Mouse (Mus musculus): ENCODE data around the gene Spsb2. TPM values are rescaled to one million over a fixed set of nuclear protein-coding genes. Genes with fewer than 3 reads are reported as not detected.
"Not testable (repeated sequence)": the region's sequence is repeated elsewhere in the genome, so short reads cannot be mapped to it uniquely, and the experiment has no call there.

The Spsb2 gene
- polyA plus RNA-seq, 1 experiment from 2014 or later: 8.0 TPM

DNA sequence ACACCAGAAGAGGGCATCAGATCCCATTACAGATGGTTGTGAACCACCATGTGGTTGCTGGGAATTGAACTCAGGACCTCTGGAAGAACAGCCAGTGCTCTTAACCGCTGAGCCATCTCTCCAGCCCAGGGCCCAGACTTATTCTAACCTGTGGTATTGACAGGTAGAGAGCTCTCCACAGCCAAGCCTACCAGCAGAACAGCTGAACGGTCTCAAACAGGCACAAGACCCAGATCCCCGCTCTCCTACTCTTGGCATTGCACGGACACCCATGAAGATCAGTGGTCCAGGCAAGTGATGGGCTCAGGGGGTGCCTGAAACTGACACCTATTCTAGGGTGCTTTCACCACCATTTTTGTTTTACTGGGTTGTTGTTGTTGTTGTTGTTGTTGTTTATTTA is 22.7 kb downstream of the Spsb2 start:
- not testable (repeated sequence) for ATAC-seq (ENCODE audit: insufficient number of reproducible peaks, insufficient read depth, low FRiP score, low read depth); H3K27ac ChIP-seq (ENCODE audit: low read length); H3K9ac ChIP-seq (replicated peaks; ENCODE audit: low read depth, low read length); H3K27me3 ChIP-seq (ENCODE audit: control insufficient read depth, insufficient read depth, low read length); H3K9me3 ChIP-seq (ENCODE audit: control insufficient read depth, low read depth, low read length); H3K4me1 ChIP-seq (ENCODE audit: control insufficient read depth, insufficient read depth, low read length)
- 93% methylated on average over 4 of the region's 4 CpGs for WGBS
- Histone ChIP-seq H3K36me3 (ENCODE audit: control insufficient read depth, insufficient read depth, low read length) (peaks cover 22% of the 10 kb centered on the region), H3K4me3 (ENCODE audit: low read depth, low read length) (peak overlapping the region; percentile 69; the same call in 1 of the 2 replicates), H3K4me2 (replicated peaks; ENCODE audit: low read depth, low read length) (peak overlapping the region; percentile 54; the same call in 1 of the 2 replicates)

DNA sequence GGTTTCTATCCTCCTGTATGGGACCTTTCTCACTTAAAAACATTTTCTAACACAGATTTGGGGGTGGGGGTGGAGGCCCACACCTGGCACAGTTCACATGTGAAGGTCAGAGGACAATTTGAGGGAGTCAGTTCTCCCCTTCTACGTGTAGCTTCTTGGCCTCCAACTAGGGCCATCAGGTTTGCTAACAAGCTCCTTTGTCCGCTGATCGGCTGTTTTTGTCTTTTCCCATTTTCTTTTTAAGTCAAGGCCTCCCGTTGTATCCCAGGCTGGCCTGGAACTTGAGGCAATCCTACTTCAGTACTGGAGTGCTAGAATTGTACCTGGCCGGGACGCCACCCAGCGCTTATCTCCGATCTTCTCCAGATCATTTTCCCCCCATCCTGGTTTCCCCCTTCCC is 23.2 kb downstream of the Spsb2 start:
- Histone ChIP-seq H3K27me3 (ENCODE audit: control insufficient read depth, insufficient read depth, low read length) (no peaks in the 10 kb centered on the region), H3K4me3 (ENCODE audit: low read depth, low read length) (no peak overlapping the region), H3K4me1 (ENCODE audit: control insufficient read depth, insufficient read depth, low read length) (peaks cover 6% of the 10 kb centered on the region; the same call in 1 of the 2 replicates), H3K36me3 (ENCODE audit: control insufficient read depth, insufficient read depth, low read length) (peaks cover 20% of the 10 kb centered on the region), H3K9ac (replicated peaks; ENCODE audit: low read depth, low read length) (no peak overlapping the region), H3K4me2 (replicated peaks; ENCODE audit: low read depth, low read length) (no peak overlapping the region), H3K9me3 (ENCODE audit: control insufficient read depth, low read depth, low read length) (no peaks in the 10 kb centered on the region), H3K27ac (ENCODE audit: low read length) (no peak overlapping the region)
- no peak for ATAC-seq (ENCODE audit: insufficient number of reproducible peaks, insufficient read depth, low FRiP score, low read depth)
- 91% methylated on average over 8 of the region's 8 CpGs for WGBS

DNA sequence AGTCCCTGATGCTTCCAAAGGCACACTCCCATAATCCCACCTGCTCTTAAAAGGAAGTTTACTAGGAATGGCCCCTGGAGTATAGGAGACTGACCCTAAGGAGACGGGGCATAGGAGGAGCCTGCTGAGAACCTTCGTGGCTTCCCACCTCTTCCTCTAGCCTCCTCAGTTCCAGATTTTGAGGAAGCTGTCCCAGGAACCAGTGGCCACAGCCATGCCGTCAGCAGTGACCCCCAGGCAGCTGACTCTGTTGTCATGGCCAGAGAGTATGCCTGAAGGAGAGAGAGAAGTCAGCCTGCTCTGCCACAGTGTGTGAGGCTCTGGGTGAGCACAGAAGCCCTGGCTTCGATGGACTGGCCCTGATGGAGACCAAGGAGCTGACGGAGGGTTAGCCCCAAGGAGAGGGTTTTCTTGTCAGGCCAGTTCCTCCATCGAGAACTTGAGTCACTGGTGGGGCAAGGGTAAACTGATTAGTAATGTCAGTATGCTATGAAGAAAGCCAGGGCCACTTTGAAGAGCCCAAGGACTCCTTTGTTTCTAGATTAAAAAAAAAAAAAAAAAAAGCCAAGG is 26.1 kb downstream of the Spsb2 start:
- ATAC-seq (ENCODE audit: insufficient number of reproducible peaks, insufficient read depth, low FRiP score, low read depth): no peak
- Histone ChIP-seq H3K36me3 (ENCODE audit: control insufficient read depth, insufficient read depth, low read length) (peaks cover 20% of the 10 kb centered on the region), H3K9ac (replicated peaks; ENCODE audit: low read depth, low read length) (no peak overlapping the region), H3K4me1 (ENCODE audit: control insufficient read depth, insufficient read depth, low read length) (peaks cover 8% of the 10 kb centered on the region), H3K4me2 (replicated peaks; ENCODE audit: low read depth, low read length) (no peak overlapping the region), H3K9me3 (ENCODE audit: control insufficient read depth, low read depth, low read length) (no peaks in the 10 kb centered on the region), H3K4me3 (ENCODE audit: low read depth, low read length) (no peak overlapping the region), H3K27ac (ENCODE audit: low read length) (no peak overlapping the region), H3K27me3 (ENCODE audit: control insufficient read depth, insufficient read depth, low read length) (no peaks in the 10 kb centered on the region)
- WGBS: 73% methylated on average over 6 of the region's 6 CpGs

DNA sequence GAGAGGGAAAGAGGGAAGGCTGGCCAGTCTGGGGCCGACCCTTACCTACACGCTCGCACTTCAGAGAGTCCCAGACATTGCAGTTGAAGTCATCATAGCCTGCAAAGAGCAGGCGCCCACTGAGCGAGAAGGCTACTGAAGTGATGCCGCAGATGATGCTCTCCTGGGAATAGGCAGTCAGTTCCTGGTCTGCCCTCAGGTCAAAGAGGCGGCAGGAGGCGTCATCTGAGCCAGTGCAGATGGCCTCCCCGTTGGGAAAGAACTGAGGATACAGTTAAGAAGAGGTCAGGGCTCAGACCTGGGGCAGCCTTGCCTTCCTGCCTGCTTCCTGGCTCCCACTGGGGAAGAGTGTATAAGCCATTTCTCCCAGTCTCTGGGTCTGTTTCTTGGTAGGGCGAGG is 27.1 kb downstream of the Spsb2 start:
- no peaks in the 10 kb centered on the region for H3K27me3 ChIP-seq (ENCODE audit: control insufficient read depth, insufficient read depth, low read length)
- H3K27ac ChIP-seq (ENCODE audit: low read length): no peak overlapping the region
- peaks cover 20% of the 10 kb centered on the region for H3K36me3 ChIP-seq (ENCODE audit: control insufficient read depth, insufficient read depth, low read length)
- H3K9ac ChIP-seq (replicated peaks; ENCODE audit: low read depth, low read length): no peak overlapping the region
- H3K4me3 ChIP-seq (ENCODE audit: low read depth, low read length): no peak overlapping the region
- no peak overlapping the region for H3K4me2 ChIP-seq (replicated peaks; ENCODE audit: low read depth, low read length)
- 61% methylated on average over 10 of the region's 10 CpGs for WGBS
- peaks cover 18% of the 10 kb centered on the region for H3K4me1 ChIP-seq (ENCODE audit: control insufficient read depth, insufficient read depth, low read length)
- no peak for ATAC-seq (ENCODE audit: insufficient number of reproducible peaks, insufficient read depth, low FRiP score, low read depth)
- H3K9me3 ChIP-seq (ENCODE audit: control insufficient read depth, low read depth, low read length): no peaks in the 10 kb centered on the region

DNA sequence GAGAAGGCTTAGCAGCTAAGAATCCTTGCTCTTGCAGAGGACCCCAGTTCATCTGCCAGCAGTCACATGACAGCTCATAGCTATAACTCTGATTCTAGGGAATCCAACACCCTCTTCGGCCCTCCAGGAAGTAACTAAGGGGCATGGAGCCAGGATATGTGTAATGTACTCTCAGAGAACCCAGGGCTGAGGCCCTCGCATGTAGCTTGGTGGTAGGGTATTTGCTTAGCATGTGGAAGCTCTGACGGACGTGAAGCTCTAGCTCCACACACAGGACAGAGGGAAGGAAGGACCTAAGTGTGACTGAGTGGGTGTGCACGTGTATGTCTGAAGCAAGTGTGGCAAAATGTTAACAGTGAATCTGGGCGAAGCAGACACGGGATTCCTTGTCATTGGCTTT is 27.9 kb downstream of the Spsb2 start:
- no peaks in the 10 kb centered on the region for H3K27me3 ChIP-seq (ENCODE audit: control insufficient read depth, insufficient read depth, low read length)
- H3K27ac ChIP-seq (ENCODE audit: low read length): no peak overlapping the region
- H3K36me3 ChIP-seq (ENCODE audit: control insufficient read depth, insufficient read depth, low read length): peaks cover 20% of the 10 kb centered on the region
- no peak overlapping the region for H3K9ac ChIP-seq (replicated peaks; ENCODE audit: low read depth, low read length)
- H3K4me3 ChIP-seq (ENCODE audit: low read depth, low read length): no peak overlapping the region
- no peak for ATAC-seq (ENCODE audit: insufficient number of reproducible peaks, insufficient read depth, low FRiP score, low read depth)
- H3K4me2 ChIP-seq (replicated peaks; ENCODE audit: low read depth, low read length): no peak overlapping the region
- H3K4me1 ChIP-seq (ENCODE audit: control insufficient read depth, insufficient read depth, low read length): peaks cover 18% of the 10 kb centered on the region
- no peaks in the 10 kb centered on the region for H3K9me3 ChIP-seq (ENCODE audit: control insufficient read depth, low read depth, low read length)
- WGBS: 75% methylated on average over 7 of the region's 7 CpGs

DNA sequence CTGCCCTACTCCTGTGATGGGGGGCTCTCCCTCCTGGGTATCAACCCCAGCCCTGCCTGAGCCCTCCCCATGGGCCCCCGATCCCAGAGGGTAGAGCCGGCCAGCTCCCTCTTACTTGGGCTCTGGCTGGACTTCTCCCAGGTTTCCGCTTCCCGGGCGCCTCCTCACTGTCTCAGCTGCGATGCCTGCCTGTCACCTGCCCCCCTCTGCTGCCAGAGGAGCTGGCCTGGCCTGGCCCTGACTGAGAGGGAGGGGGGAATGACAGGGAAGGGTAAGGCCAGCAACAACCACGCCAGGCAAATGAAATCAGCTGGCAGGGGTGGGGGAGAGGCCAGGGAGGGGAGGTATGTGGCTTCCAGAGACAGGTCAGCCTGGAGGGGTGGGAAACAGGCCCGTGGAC is 31.3 kb downstream of the Spsb2 start:
- Histone ChIP-seq H3K9me3 (ENCODE audit: control insufficient read depth, low read depth, low read length) (no peaks in the 10 kb centered on the region), H3K27ac (ENCODE audit: low read length) (no peak overlapping the region), H3K36me3 (ENCODE audit: control insufficient read depth, insufficient read depth, low read length) (no peaks in the 10 kb centered on the region; the same call in 1 of the 2 replicates), H3K4me1 (ENCODE audit: control insufficient read depth, insufficient read depth, low read length) (peaks cover 18% of the 10 kb centered on the region), H3K9ac (replicated peaks; ENCODE audit: low read depth, low read length) (no peak overlapping the region; the same call in 1 of the 2 replicates), H3K27me3 (ENCODE audit: control insufficient read depth, insufficient read depth, low read length) (no peaks in the 10 kb centered on the region), H3K4me3 (ENCODE audit: low read depth, low read length) (no peak overlapping the region), H3K4me2 (replicated peaks; ENCODE audit: low read depth, low read length) (no peak overlapping the region)
- 0 out of 2 replicates have a peak, but pooled peaks have one; percentile 2 for ATAC-seq (ENCODE audit: insufficient number of reproducible peaks, insufficient read depth, low FRiP score, low read depth)
- 10% methylated on average over 8 of the region's 8 CpGs for WGBS

DNA sequence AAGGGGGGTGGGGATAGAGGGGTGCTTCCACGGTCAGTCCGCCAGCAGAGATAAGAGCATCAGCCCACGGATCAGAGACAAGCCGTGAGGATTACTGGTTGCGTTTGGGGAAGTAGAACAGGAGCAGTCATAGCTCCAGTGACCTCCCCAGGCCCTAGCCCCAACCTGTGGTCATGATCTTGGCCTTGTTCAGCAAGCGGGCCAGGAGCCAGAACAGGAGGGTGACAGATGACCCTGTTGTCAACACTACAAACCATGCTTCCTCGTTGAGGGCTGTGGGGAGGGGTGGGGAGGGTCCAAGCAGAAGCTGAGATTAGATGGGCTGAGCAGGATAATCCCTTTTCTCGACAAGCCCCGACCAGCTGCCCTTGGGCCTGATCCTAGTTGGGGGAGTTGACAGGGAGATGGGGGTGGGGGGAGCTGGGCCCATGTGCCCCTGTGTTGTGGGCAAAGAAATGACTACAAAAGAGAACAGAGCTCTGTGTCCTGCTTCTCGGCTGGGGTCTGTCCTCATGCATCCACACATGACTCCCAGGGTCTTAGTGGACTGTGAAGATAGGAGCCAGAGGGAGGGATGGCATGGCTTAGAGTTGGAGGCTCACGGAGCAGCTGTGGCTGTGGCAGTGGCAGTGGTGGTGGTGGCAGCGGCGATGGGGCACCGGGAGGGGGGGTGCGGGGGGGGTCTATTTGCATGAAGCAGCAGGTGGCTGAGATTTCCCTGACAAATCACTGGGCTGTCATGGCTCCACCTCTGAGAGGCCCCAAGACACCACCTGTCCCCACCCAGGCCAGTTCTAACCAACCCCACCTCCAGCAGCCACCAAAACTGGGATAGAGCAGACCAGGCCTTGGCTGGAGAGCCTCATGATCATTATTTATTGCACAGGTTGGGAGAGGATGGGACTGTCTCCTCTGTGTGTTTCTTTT is 32.0 kb downstream of the Spsb2 start, which contains the start of gene Gnb3:
Gene Gnb3 (minus strand): TSS at position 35 of the 927 bp plus-strand sequence.
- Histone ChIP-seq H3K4me1 (ENCODE audit: control insufficient read depth, insufficient read depth, low read length) (peaks cover 18% of the 10 kb centered on the region), H3K9ac (replicated peaks; ENCODE audit: low read depth, low read length) (no peak within 1 kb of the TSS; the same call in 1 of the 2 replicates), H3K4me3 (ENCODE audit: low read depth, low read length) (no peak within 1 kb of the TSS), H3K27me3 (ENCODE audit: control insufficient read depth, insufficient read depth, low read length) (no peaks in the 10 kb centered on the region), H3K36me3 (ENCODE audit: control insufficient read depth, insufficient read depth, low read length) (no peaks in the 10 kb centered on the region; the same call in 1 of the 2 replicates), H3K9me3 (ENCODE audit: control insufficient read depth, low read depth, low read length) (no peaks in the 10 kb centered on the region), H3K27ac (ENCODE audit: low read length) (no peak within 1 kb of the TSS), H3K4me2 (replicated peaks; ENCODE audit: low read depth, low read length) (no peak within 1 kb of the TSS)
- WGBS: 25% methylated on average over 15 of the region's 15 CpGs
- no peak for ATAC-seq (ENCODE audit: insufficient number of reproducible peaks, insufficient read depth, low FRiP score, low read depth)

DNA sequence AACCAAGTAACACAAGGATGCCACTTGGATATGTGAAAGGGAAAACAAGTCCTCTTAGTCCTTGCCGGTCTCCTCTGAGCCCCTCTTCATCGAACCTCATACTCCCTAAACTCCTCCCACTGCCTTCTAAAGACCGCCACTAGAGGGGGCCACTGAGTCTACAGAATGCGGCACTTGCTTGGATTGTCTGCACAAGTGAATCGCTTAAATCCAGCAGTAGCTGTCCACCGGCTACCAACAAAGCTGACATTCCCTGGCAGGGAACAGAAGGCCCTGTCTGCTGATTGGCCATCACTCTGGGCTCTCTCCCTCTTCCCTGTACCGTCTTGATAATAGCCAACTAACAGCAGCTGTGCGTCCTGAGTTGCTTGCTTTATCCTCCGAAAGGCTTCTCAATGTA is 38.8 kb downstream of the Spsb2 start:
- peaks cover 5% of the 10 kb centered on the region; the same call in 1 of the 2 replicates for H3K36me3 ChIP-seq (ENCODE audit: control insufficient read depth, insufficient read depth, low read length)
- WGBS: 10% methylated on average over 9 of the region's 9 CpGs
- H3K9ac ChIP-seq (replicated peaks; ENCODE audit: low read depth, low read length): no peak overlapping the region
- H3K4me3 ChIP-seq (ENCODE audit: low read depth, low read length): no peak overlapping the region
- H3K9me3 ChIP-seq (ENCODE audit: control insufficient read depth, low read depth, low read length): no peaks in the 10 kb centered on the region
- no peaks in the 10 kb centered on the region for H3K27me3 ChIP-seq (ENCODE audit: control insufficient read depth, insufficient read depth, low read length)
- no peak overlapping the region for H3K4me2 ChIP-seq (replicated peaks; ENCODE audit: low read depth, low read length)
- H3K27ac ChIP-seq (ENCODE audit: low read length): no peak overlapping the region
- ATAC-seq (ENCODE audit: insufficient number of reproducible peaks, insufficient read depth, low FRiP score, low read depth): peak; percentile 60; the same call in 1 of the 2 replicates
- H3K4me1 ChIP-seq (ENCODE audit: control insufficient read depth, insufficient read depth, low read length): no peaks in the 10 kb centered on the region

Measured in stomach, embryonic 14.5 days (tissue).